Mouse (Mus musculus): ENCODE measurements around the gene Oas3.
"Not testable (repeated sequence)": the region's sequence is repeated elsewhere in the genome, so short reads cannot be mapped to it uniquely, and the experiment has no call there.

Gene Oas3

DNA sequence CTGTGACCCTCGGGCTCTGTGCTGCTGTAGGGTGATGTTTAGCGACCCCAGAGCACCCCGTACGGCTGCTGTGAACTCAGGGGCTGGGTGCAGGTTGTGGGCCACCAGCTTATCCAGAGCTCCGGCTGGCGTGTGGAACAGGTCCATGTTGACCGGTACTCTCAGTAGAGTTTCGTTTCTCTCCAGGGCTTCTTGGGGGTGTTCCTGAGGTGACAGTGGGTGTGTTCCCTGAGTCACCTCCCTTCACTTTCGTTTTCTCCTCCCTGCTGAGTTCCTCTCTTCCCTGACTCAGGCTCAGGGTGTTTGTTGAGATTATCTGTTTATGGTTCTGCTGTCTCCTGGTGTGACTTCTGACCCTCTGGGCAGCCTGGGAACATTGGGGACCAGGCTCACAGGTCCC lies at the start of gene Oas3:
Oas3 (minus strand) TSS at position 184 of the 400 bp plus-strand sequence.
- in situ Hi-C loops (cut with MboI, MseI) = no loop called here

DNA sequence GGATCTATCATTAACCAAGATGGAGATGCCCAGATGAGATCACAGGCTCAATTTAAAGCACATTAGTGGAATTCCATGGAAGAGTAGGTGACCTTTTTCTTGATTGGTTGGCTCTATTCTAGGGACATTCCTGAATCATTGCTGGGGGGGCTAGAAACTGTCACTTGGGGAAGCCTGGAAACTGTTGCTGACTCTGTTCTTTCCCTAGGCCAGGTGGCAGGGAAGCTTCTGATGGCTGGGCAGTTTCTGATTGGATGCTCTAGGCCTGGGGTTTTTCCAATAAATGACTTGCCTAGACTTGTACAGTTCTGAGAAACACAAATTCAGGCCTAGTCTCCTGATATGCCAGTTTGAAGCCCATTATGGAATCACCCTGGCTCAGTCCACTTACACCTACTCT lies 41.5 kb upstream of the Oas3 start:
- in situ Hi-C loops (cut with MboI, MseI) = no loop called here

DNA sequence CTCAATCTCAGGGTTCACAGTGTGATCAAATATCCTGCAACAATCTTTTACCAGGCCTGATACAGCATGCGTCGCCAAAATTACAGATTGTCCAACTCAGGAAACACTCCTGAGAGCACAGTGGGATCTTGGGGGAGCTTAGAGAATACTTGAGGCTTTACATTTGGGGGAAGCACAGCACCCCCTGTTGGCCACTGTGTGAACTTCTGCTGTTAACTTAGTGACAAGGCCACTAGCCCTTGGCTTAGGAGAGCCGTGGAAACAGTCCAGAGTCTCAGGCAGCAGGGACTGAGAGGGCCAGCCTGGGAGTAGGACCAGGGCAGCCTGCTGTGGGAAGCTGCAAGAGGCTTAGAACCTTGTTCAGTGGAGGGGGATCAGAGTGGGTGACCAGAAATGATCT lies 38.5 kb upstream of the Oas3 start:
- in situ Hi-C loops (cut with MboI, MseI) = no loop called here

DNA sequence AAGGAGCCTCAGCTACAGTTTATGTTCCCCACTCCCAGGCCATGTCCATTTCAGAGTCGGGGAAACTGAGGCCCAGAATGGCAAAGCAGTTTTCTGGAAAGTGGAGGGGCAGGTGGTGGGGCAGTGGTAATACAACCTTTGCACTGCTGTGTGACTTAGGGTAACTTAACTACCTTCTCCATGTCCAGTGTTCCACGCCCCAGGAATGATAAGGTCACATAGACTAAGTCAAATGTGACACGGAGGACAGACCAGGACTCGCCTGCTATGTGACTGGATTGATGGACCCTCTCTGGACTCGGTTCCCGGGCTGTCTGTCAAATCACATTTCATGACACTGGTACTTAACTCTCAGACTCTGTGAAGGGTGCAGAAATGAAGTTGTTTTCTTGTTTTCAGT lies 35.6 kb upstream of the Oas3 start:
- in situ Hi-C loops (cut with MboI, MseI) = no loop called here

DNA sequence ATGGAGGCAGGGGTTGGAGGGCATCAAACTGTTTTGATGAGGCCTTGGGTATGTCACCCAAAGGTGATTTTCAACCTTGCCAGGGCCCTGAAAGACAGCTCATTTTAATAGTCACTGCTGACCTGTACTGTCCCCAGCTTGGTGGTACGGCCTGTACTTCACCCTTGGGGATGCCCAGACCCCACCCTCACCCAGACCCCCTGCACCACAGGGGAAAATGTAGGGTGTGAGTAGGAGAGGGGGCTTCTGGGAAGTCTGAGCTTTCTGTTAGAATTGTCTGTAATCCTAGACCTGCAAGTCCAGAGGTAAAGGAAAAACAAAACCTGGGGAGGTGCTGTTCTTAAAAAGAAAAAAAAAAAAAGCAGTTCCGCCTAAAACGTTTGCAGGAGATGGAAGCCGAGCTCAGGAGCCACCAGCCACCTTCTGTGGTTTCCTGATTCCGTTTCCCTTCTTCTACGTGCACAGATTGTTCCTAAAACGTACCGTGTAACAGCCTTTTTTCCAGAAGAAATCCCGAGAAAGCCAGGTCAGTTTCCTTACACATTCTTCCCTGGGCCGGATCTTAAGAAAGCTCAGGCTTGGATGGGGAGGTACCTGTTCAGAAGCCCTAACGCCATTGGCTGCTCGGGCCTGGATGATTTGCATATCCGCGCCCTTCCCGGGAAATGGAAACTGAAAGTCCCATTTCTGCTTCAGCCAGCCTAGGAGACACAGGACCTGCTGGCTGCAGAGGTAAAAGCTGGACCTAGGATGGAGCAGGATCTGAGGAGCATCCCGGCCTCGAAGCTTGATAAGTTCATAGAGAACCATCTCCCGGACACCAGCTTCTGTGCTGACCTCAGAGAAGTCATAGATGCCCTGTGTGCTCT lies 34.7 kb upstream of the Oas3 start, which contains the start of gene Oas1c:
Oas1c (minus strand) TSS at position 564 of the 869 bp plus-strand sequence.
- in situ Hi-C loops (cut with MboI, MseI) = no loop called here

DNA sequence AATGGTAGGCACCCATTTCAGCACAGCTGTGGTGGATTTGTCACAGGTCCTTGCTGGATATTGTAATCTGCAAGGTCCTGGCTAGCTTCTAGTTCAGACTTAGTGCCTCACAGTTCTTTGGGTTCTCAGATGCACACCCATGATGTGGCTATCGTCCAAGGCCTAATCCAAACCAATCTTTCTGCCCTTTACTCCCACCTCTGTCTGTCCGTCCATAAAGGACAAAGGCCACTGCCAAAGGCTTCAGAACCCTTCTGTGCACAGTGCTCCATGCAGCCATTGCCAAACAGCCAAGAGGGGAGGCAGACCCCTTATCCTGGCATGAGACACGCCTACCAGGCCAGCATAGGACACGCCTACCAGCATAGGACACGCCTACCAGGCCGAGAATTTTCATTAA lies 31.7 kb upstream of the Oas3 start:
- in situ Hi-C loops (cut with MboI, MseI) = no loop called here

DNA sequence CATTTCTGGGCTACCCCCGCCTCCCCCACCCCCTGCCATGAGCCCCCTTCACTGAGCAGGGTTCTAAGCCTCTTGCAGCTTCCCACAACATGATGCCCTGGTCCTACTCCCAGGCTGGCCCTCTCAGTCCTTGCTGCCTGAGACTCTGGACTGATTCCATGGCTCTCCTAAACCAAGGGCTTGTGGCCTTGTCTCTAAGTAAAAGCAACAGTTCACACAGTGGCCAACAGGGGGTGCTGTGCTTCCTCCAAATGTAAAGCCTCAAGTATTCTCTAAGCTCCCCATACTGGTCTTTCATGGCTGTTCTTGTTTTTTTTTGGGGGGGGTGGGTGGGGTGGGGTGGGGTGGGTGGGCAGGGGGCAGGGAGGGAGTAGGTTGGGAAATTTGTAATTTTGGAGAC lies 29.0 kb upstream of the Oas3 start:
- in situ Hi-C loops (cut with MboI, MseI) = no loop called here

DNA sequence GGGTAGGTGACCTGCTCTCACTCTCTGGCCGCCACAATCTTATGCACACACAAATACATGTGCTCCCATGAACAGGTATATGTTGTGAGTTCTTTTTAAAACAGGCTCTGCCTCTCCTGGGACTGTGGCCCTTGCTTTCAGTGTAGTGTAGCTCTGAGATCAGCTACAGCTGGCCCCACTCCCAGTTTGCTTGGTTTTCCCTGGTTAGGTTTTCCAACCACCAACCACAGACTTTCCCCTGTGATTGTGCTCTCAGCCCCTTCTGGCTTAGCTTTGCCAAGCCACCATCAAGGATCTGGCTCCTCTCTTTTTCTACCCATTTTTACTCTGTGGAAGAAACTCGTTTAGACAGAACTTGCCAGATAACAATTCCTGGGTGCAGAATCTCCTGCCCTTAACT lies 26.1 kb upstream of the Oas3 start:
- in situ Hi-C loops (cut with MboI, MseI) = loop anchor here (5.0 kb wide), 1 partner anchor 39 kb away; no protein-coding TSS in a partner anchor

DNA sequence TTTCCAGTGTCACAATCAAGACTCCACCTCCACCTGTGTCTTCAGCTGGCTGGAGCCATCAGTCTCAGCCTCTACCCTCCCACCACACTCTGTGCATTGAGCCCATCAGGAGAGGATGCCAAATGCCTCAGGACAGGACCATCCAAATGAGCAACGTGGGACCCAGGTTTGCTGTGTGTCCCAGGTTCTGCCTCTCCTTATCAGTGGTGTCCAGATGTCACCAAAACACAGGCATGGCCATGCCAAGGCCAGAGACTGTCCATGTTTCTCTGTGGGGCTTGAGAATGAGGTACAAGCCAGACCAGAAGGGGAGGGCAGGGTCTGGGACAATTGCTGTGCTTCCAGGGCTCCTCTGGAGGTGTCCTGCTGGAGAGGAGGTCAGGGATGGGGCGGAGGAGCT lies 21.5 kb upstream of the Oas3 start:
- in situ Hi-C loops (cut with MboI, MseI) = not testable (repeated sequence)

DNA sequence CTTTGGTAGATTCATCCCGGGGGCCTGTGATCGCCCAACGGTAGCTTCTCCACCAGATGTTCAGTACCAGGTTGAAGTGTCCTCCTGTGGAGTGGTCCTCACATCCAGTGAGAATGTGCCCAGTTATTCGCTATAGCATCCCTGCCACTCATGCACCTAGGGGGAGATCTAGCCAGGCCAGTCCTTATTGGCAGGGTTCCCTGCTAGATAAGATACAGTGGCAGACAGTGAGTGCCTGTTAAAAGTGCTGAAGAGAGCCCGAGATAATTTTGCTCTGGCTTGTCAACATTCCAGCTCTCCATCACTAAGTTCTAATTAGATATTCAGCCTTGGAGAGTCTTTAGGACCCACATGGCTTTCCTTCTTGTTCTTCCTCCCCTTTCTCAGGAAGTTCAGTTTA lies 20.7 kb upstream of the Oas3 start:
- in situ Hi-C loops (cut with MboI, MseI) = not testable (repeated sequence)

DNA sequence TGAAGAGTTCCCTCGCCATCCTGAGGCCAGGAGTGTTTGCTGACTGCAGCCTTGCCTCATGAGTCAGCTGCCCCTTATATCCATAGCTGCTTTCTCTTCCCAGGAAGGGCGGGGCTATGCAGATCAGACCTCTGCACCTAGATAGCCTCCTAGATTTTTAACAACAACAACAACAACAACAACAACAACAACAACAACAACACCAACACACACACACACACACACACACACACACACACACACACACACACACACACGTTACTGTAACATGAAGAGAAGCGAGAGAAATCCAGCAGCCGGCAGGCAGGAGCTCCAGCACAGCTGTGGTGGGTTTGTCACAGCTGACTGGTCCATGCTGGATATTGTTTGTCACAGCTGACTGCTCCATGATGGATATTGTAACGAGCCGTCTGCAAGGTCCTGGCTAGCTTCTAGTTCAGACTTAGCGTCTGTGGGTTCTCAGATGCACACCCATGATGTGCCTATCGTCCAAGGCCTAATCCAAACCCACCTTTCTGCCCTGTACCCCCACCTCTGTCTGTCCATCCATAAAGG lies 18.1 kb upstream of the Oas3 start, which contains the start of gene Oas1e:
Oas1e (minus strand) TSS at position 51 of the 555 bp plus-strand sequence.
- in situ Hi-C loops (cut with MboI, MseI) = not testable (repeated sequence)

DNA sequence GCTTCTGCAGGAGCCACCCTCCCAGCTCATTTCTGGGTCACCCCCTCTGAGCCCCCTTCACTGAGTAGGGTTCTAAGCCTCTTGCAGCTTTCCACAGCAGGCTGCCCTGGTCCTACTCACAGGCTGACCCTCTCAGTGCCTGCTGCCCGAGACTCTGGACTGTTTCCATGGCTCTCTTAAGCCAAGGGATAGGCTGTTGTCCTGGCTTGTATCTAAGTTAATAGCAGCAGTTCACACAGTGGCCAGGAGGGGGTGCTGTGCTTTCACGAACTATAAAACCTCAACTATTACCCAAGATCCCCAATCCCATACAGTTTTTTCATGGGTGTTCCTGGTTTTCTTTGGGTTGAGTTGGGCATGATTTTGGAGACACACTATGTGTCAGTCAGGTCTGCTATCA lies 15.6 kb upstream of the Oas3 start:
- in situ Hi-C loops (cut with MboI, MseI) = no loop called here

DNA sequence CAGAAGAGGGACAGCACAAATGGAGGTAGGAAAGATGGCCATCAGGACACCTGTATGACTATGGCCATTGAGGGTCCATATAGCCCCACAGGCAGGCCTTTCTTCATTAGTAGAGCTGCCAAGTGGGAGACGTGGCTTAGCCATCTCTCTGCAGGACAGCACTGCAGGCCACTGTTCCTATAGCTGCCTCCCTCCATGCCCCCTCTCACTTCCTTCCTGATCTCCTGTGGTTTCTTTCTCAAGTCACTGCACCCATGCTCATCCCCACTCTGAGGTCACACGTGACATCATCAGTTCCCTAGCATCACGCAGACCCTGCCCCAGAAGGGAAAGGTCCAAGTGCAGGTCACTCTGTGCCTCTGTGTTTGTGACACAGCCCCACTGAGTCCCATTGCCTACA lies 9.6 kb upstream of the Oas3 start:
- in situ Hi-C loops (cut with MboI, MseI) = no loop called here

DNA sequence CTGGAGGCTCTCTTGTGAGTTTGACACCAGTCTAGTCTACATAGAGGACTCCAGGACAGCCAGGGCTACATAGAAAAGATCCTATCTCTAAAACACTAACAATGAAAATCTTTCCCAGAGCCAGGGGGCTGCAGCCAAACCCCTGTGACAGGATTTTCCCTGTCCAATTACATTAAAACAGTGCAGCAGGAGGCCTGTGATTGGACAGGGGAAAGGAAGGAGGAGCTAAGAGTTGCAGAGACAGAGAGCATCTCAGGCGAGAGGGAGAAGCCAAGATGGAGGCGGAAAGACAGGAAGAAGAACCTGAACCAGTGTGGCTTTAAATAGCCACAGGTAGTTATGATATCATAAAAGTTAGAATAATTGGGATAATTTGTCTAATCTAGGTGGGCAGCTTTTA lies 5.0 kb upstream of the Oas3 start:
- in situ Hi-C loops (cut with MboI, MseI) = no loop called here

DNA sequence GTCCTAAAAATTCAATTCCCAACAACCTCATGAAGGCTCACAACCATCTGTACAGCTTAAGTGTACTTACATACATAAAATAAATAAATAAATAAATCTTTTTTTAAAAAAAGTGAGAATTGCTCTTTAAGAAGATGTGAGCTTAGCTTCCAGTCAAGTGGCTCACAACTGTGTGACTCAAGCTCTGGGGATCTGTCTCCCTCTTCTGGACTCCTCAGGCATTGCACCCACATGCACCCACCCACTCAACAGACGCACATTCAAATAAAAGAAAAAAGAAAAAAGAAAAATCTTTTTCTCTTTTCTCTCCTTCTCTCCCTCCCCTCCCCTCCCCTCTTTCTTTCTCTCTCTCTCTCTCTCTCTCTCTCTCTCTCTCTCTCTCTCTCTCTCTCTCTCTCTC lies 4.2 kb upstream of the Oas3 start:
- in situ Hi-C loops (cut with MboI, MseI) = no loop called here

DNA sequence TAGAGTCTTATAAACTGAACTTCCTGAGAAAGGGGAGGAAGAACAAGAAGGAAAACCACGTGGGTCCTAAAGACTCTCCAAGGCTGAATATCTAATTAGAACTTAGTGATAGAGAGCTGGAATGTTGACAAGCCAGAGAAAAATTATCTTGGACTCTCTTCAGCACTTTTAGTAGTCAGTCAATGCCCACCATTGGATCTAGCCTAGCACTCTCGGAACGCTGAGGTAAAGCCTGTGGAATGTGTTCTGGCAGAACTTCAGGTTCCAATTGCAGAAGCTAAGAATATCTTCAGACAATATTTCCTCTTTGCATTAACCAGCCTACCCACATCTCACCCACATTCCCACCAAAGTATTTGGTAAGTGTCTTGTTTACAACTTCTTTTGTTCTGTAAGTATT lies 2.5 kb upstream of the Oas3 start:
- in situ Hi-C loops (cut with MboI, MseI) = no loop called here

DNA sequence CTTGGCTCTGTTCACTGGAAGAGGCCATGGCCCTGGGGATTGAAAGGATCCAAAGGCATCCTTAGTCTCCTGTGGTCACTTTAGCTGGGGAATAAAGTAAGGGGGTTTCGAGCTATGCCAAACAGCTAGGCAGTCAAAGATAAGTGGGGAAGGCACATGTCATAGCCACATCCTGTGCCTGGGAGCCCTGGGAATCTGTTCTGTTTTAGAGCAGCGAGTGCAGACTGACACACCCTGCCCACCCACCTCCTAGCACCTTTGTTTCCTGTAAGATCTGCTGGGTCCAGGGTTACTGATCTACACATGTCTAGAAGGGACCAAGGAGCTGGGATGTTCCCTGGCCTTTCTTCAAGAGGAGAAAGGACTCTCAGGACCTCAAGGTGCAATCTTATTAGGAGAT lies 1.5 kb upstream of the Oas3 start:
- in situ Hi-C loops (cut with MboI, MseI) = no loop called here

DNA sequence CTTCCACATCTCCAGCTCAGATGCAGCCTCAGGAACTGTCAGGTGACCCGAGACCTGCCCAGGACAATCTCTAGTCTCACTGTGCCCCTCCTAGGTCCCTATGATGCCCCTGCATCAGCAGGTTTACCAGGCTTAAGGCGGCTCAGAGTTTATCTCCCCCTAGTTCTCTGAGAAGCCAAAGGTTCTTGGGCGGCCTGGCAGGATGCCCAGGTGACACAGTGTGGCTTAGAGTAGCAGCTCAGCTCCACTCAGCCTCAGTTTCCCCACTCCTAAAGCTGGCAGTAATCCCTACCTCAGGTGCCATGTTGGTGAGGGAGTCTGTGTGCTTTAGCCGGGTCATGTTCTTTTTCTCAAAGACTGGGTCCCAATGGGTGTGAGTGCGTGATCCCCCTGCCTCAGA lies 660 bp downstream of the Oas3 start:
- in situ Hi-C loops (cut with MboI, MseI) = no loop called here

DNA sequence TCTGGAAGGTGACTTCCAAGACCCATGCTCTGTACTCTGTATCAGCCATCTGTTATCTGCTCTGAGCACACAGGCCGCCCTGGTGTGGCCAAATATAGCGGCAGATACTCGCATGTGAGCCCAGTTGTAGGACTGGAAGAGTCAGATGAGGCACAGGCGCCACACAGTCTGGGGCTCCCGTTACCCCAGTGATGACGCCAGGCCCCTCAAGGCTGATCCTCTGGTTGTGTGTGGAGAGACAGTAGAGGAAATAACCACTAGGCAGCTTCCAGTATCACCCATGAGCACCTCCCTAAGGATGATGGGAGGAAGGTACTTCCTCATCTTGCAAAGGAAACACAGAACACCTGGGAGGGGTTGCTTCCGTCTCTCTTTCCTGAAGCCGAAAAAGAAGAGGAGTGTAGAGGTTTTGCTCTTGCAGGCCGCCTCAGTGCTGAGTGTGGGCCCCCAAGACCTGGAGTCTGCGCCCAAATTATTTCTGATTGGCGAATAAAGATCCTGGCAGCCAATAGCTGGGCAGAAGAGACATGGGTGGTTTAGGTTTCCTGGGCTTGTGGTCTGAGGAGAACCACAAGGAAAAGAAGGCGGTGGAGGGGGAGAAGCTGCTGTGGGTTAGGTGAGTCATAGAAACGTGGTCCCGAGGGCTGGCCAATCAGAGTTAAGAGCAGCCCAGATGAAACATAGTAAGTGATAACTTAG lies 2.0 kb downstream of the Oas3 start:
- in situ Hi-C loops (cut with MboI, MseI) = no loop called here

DNA sequence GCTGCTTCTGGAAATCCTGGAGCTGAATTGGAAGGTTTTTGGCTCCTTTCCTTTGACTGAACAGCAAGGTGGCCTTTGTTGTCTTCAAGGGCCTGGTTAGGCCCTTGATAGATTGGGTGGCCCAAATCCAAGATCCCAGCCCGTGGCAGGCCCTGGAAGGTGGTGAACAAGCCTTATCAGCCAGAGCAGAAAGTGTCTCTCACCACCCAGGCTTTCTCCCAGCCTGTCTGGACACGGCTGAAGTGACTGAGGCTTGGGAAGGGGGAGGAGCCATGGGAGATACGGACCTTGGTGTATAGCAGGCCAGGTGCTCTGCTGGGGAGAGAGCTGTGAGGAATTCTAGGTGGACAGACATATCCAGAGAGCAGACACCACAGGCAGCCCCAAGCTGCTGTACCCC lies 8.1 kb downstream of the Oas3 start:
- in situ Hi-C loops (cut with MboI, MseI) = no loop called here

DNA sequence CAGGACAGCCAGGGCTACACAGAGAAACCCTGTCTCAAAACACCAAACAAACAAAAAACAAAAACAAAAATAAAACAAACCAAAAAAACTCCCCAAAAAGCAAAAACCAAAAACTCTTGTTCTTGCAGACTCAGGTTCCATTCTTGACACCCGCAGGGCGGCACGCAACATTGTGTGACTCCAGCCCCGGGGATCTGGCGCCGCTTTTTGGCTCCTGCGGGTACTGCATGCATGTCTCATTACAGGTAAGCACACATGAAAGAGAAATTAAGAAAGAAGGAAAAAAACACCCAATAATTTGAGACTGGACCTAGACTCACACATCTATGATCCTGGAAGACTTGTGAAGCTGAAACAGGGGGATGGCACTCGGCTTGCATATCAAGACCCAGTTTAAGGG lies 12.5 kb downstream of the Oas3 start:
- in situ Hi-C loops (cut with MboI, MseI) = no loop called here

DNA sequence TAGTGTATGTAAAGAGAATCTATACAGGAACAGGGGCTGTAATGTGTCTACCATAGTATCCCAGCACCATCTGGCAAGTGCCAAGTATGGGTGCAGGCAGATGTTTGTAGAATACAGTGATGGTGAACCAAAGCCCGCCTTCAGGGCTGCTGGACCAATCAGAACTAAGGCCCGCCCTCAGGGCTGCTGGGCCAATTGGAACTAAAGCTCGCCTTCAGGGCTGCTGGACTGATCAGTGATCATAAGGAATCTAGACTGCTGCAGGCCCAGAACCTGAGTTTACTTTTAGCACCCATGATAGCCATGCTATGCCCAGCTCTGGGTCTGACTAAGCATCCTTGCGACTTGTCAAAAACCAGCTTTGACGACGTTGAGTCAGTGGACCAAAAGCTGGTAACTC lies 15.6 kb downstream of the Oas3 start:
- in situ Hi-C loops (cut with MboI, MseI) = no loop called here

DNA sequence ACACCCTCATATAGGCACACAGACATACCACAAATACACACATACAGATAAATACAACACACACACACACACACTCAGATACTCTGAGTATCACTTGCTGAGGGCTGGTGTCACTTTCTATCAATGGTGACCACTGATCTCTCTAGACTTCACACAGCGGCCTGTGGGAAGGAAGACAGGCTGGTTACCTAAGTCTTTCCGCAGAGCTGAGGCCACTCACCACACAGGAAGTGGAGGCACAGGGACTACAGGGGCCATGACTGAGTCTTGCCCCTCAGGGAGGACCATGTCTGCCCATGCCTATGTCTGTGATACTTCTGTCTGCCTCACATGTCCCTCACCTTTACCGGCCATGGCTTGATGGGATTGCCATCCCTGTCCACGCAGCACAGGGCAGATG lies 23.2 kb downstream of the Oas3 start:
- in situ Hi-C loops (cut with MboI, MseI) = no loop called here

All from T-helper 1 cell (primary cell).